Mouse (Mus musculus) lung, postnatal 0 days (tissue): Measurements from ENCODE around the gene Huwe1. TPM values are rescaled to one million over a fixed set of nuclear protein-coding genes. Genes with fewer than 3 reads are reported as not detected.
A peak's percentile ranks its signal among the peaks of the same experiment; 100 is the strongest.

Experiments
- ATAC-seq: fragments of 200-750 bp; cut with Nextera tagmentation; 2 replicates; pipeline ENCODE4 v1.8.0; 2017; ENCODE audit warnings: moderate library complexity
- DNase-seq: peaks from one replicate; pipeline ENCODE4 v3.0.0-alpha.2; 2016; ENCODE audit warnings: low spot score
- H3K27ac ChIP-seq: fragments of 300-500 bp; sonication (generic); 2 replicates; pipeline ENCODE4 v1.5.1; 2014; ENCODE audit warnings: antibody characterized with exemption, mild to moderate bottlenecking, low read length, mixed read lengths
- H3K27me3 ChIP-seq: fragments of 300-500 bp; sonication (generic); replicated peaks from 2 replicates; pipeline ENCODE4 v1.6.1; 2014; ENCODE audit warnings: low read length, mixed read lengths; ENCODE audit not compliant: insufficient read depth
- H3K36me3 ChIP-seq: fragments of 300-500 bp; sonication (generic); 2 replicates; pipeline ENCODE4 v1.6.1; 2014; ENCODE audit warnings: low read length, mixed read lengths; ENCODE audit not compliant: insufficient read depth
- H3K4me1 ChIP-seq: fragments of 300-500 bp; sonication (generic); 2 replicates; pipeline ENCODE4 v1.6.1; 2014; ENCODE audit warnings: antibody characterized with exemption, low read depth, low read length, mixed read lengths; ENCODE audit not compliant: insufficient read depth
- H3K4me2 ChIP-seq: fragments of 300-500 bp; sonication (generic); replicated peaks from 2 replicates; pipeline ENCODE4 v1.6.1; 2014; ENCODE audit warnings: low read depth, mild to moderate bottlenecking, low read length, moderate library complexity, mixed read lengths
- H3K4me3 ChIP-seq: fragments of 300-500 bp; sonication (generic); 2 replicates; pipeline ENCODE4 v1.5.1; 2014; ENCODE audit warnings: low read depth, low read length
- H3K9ac ChIP-seq: fragments of 300-500 bp; sonication (generic); replicated peaks from 2 replicates; pipeline ENCODE4 v1.6.1; 2014; ENCODE audit warnings: low read depth, mild to moderate bottlenecking
- H3K9me3 ChIP-seq: fragments of 300-500 bp; sonication (generic); 2 replicates; pipeline ENCODE4 v1.6.1; 2016; ENCODE audit warnings: low read length, mixed read lengths
- CTCF ChIP-seq: IDR thresholded peaks from 2 replicates; pipeline ENCODE4 v1.5.1; 2016; ENCODE audit warnings: antibody characterized with exemption, mild to moderate bottlenecking
- EP300 ChIP-seq: IDR thresholded peaks from 2 replicates; pipeline ENCODE4 v1.6.1; 2016; ENCODE audit warnings: antibody characterized with exemption, mild to moderate bottlenecking, control low read depth
- WGBS: fragments of 180-500 bp; shearing (Covaris S2); extraction: QIAGEN DNeasy Blood & Tissue Kit; methylation state at CpG from one replicate; pipeline ENCODE4 v1.1.7; 2014; 5-methylcytosine and 5-hydroxymethylcytosine counted together
- polyA plus RNA-seq: library from polyadenylated mRNA; unstranded; fragments of >200 nt; fragmentation: Nextera tagmentation; extraction: Ambion mirVana; gene quantifications from 2 replicates; pipeline ENCODE4 v1.2.1, GENCODE M21; 2015

Huwe1 gene
- polyA plus RNA-seq, 1 experiment from 2014 or later, result 16.4 TPM

DNA sequence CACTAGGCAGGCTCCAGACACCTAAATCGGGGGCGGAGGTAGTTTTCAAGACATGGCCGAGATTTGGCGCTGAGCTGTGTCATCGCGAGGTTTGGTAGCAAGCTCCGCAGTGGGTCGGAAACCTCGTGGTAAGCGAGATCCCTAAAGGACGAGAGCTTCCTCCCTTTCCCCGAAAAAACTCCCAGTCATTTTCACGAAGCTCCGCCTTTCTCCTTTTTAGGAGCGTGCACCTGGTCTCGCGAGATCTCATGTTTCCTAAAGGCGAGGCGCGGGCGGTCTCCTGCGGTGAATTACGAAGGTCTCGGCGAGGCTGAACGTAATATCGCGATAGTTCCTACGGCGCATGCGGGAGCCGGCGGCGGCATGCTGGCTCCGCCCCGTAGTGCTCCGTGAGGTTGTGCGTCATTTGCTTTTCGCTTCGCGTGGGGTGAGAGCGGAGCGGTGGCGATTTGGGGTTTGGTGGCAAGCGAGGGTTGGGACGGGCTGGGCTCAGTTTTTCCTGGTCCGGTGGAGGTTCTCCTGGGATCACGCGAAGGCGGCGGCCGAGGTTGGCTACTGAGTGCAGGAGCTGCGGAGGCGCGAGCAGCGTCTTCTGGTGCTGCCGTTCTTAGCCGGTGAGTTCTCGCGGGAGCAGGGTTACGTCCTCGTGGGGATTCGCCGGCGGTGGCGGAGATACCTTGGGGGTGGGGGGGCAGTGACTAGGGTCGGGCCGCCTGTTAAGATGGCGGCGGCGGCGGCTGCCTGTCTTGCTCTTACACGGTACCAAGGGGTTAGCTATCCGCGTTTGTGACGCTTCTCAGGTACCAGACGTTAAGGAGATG is 2.6 kb downstream of the Huwe1 start:
- Histone ChIP-seq H3K4me3 (peak overlapping the region; percentile 54), H3K27me3 (no peaks in the 10 kb centered on the region), H3K27ac (peak overlapping the region; percentile 97), H3K36me3 (no peaks in the 10 kb centered on the region), H3K4me1 (no peaks in the 10 kb centered on the region), H3K9me3 (no peaks in the 10 kb centered on the region), H3K4me2 (peak overlapping the region; percentile 61), H3K9ac (peak overlapping the region; percentile 56)
- 16% methylated on average over 72 of the region's 77 CpGs for WGBS
- TF ChIP-seq EP300 (peak; percentile 74), CTCF (no peak)
- DNase-seq (peak; percentile 99), ATAC-seq (peak; percentile 96)

DNA sequence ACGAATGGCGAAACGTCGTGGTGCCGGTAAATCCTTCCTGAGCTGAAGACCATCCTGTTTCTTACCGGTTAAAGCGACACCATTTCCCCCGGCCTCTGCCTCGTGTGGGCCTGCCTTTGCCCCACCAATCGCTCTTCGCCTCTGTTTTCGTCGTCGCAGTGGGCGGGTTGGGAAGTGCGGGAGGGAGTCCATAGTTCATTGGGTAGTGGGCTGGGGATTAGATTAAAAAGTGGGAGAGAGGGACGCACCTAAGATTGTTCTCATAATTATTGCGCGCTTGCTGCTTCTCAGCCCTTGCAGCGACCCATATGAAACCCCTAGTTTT is 3.1 kb downstream of the Huwe1 start:
- H3K36me3 ChIP-seq, result no peaks in the 10 kb centered on the region
- DNase-seq, result peak; percentile 56
- H3K4me2 ChIP-seq, result peak overlapping the region; percentile 61
- H3K9me3 ChIP-seq, result no peaks in the 10 kb centered on the region
- peak overlapping the region; percentile 97 for H3K27ac ChIP-seq
- no peaks in the 10 kb centered on the region for H3K27me3 ChIP-seq
- no peak for TF ChIP-seq EP300
- 0 out of 2 replicates have a peak, but pooled peaks have one; percentile 3 for TF ChIP-seq CTCF
- no peaks in the 10 kb centered on the region for H3K4me1 ChIP-seq
- ATAC-seq, result peak; percentile 30
- peak overlapping the region; percentile 56 for H3K9ac ChIP-seq
- WGBS, result 8% methylated on average over 20 of the region's 20 CpGs
- H3K4me3 ChIP-seq, result peak overlapping the region; percentile 54

DNA sequence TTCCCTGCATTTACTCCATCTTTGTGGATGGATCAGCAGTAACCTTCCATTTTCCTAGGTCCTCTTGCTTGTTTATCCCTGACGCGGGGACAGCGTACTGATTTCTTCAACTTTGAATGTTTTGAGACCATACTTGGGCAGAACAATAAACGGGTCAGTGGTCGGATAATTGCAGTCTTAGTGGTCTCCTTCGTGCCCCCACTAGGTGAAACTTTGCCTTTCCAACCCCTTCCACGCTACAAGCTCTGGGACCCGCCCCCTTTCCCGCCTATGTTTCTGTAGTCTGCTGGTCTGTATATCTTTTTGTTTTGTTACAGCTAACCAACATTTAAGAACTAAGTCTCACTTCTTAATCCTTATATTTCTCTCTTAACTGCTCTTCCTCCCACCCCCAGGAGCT is 3.8 kb downstream of the Huwe1 start:
- no peak for DNase-seq
- Histone ChIP-seq H3K4me3 (peak overlapping the region; percentile 54), H3K27ac (peak overlapping the region; percentile 97; the same call in 1 of the 2 replicates), H3K4me1 (no peaks in the 10 kb centered on the region), H3K4me2 (peak overlapping the region; percentile 61), H3K9me3 (no peaks in the 10 kb centered on the region), H3K27me3 (no peaks in the 10 kb centered on the region), H3K9ac (peak overlapping the region; percentile 16; the same call in 1 of the 2 replicates), H3K36me3 (no peaks in the 10 kb centered on the region)
- ATAC-seq, result no peak
- WGBS, result 12% methylated on average over 9 of the region's 9 CpGs
- TF ChIP-seq CTCF (no peak), EP300 (no peak)

DNA sequence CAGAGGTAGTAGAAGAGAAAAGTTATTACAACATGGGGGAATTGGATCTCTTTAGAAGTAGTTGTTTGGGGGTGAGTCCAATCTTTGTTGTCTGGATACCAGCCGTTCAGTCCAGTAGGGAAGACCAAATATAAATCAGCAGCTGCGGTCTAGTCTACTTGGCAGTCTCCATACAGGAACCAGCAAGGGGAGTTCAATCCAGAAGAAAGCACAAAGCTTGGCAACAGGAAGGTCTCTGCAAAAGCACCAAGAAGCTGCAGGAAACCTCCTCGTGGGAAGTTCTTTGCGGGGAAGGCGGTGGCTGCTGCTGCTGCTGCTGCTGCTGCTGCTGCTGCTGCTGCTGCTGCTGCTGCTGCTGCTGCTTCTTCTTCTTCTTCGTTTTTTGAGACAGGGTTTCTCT is 10.9 kb downstream of the Huwe1 start:
- Histone ChIP-seq H3K36me3 (no peaks in the 10 kb centered on the region), H3K9ac (no peak overlapping the region), H3K4me3 (no peak overlapping the region), H3K27ac (no peak overlapping the region), H3K4me2 (no peak overlapping the region), H3K27me3 (no peaks in the 10 kb centered on the region), H3K4me1 (no peaks in the 10 kb centered on the region), H3K9me3 (no peaks in the 10 kb centered on the region)
- TF ChIP-seq CTCF (no peak), EP300 (no peak)
- ATAC-seq, result no peak
- 60% methylated on average over 6 of the region's 6 CpGs for WGBS
- DNase-seq, result no peak

DNA sequence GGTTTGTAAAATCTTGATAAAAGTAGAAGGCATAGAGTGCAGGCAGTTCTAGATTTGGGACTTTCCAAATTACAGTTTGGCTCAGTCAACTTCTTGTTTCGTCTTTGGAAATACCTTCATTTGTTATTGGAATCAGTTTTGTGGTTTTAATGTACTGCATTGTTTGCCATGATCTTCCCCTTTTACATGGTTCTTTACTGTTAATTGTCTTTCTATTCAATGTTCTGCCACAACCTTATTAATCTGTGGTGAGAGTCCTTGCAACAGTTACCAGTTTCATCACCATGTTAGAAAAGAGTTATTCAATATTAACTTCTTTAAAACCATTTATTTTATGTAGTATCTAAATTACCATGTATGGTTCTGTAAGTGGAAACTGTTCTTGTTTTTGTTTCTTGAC is 13.0 kb downstream of the Huwe1 start:
- no peaks in the 10 kb centered on the region for H3K36me3 ChIP-seq
- ATAC-seq, result no peak
- TF ChIP-seq CTCF, result no peak
- no peak for TF ChIP-seq EP300
- no peak overlapping the region for H3K9ac ChIP-seq
- no peaks in the 10 kb centered on the region for H3K27me3 ChIP-seq
- 83% methylated on average over 1 of the region's 1 CpGs for WGBS
- no peaks in the 10 kb centered on the region for H3K4me1 ChIP-seq
- DNase-seq, result no peak
- no peak overlapping the region for H3K27ac ChIP-seq
- H3K4me2 ChIP-seq, result no peak overlapping the region
- no peak overlapping the region for H3K4me3 ChIP-seq
- no peaks in the 10 kb centered on the region for H3K9me3 ChIP-seq

DNA sequence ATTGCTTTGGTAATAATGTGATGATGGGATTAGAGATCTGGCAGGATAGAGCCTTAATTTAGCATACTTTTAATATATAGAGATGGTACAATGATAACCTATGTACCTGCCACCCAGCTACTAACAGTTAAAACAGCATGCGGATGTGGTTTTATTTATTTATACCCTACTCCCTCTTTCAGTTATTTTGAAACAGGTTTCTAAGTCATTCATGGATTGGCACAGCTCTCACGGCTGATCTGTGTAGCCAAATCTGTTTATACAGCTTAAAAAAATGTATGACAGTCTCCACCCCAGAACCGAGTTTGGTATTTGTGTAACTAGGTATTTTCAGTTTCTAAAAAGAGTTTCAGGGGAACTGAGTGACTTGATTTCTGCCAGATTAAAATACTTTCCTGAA is 17.1 kb downstream of the Huwe1 start:
- DNase-seq (no peak), ATAC-seq (no peak)
- H3K4me1 ChIP-seq, result no peaks in the 10 kb centered on the region
- no peak overlapping the region for H3K4me3 ChIP-seq
- no peak for TF ChIP-seq EP300
- TF ChIP-seq CTCF, result no peak
- H3K9me3 ChIP-seq, result no peaks in the 10 kb centered on the region
- 59% methylated on average over 3 of the region's 3 CpGs for WGBS
- no peak overlapping the region for H3K27ac ChIP-seq
- H3K36me3 ChIP-seq, result no peaks in the 10 kb centered on the region
- no peaks in the 10 kb centered on the region for H3K27me3 ChIP-seq
- no peak overlapping the region for H3K4me2 ChIP-seq
- H3K9ac ChIP-seq, result no peak overlapping the region
